Mouse (Mus musculus): ENCODE results near the gene Zbtb16. TPM values are rescaled to one million over a fixed set of nuclear protein-coding genes. Genes with fewer than 3 reads are reported as not detected.

Gene Zbtb16
- polyA plus RNA-seq, 1 experiment from 2014 or later, result 6.8 TPM

DNA sequence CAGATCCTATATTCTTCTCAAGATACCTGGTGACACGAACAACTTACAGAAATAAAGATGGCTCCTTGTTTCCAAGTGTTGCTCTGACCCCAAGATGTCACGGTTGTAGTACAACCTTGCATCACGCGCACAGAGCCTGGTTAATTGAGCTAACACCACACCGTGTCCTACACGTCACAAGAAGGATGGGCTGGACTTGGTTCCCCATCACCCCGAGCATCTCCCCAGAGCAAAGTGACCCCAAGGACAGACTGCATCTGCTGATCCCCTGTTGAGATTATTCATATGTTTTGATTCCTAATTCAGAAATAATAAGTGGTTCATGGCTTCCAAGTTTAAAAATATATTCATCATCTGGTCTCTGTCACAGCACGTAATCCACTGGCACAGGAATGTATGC is 62.3 kb downstream of the Zbtb16 start:
- H3K4me3 ChIP-seq, result no peak overlapping the region
- H3K4me1 ChIP-seq (replicated peaks), result no peaks in the 10 kb centered on the region
- H3K9me3 ChIP-seq, result no peaks in the 10 kb centered on the region
- 91% methylated on average over 8 of the region's 8 CpGs for WGBS
- ATAC-seq (ENCODE audit: low FRiP score, low read depth), result no peak
- H3K27ac ChIP-seq (replicated peaks), result no peak overlapping the region
- H3K9ac ChIP-seq, result no peak overlapping the region
- no peaks in the 10 kb centered on the region for H3K27me3 ChIP-seq
- no peak overlapping the region for H3K4me2 ChIP-seq
- no peaks in the 10 kb centered on the region for H3K36me3 ChIP-seq

GRCm38 (mm10) chr9:48773130-48773529 is 62.9 kb downstream of the Zbtb16 start:
- H3K4me3 ChIP-seq, result no peak overlapping the region
- no peaks in the 10 kb centered on the region for H3K36me3 ChIP-seq
- no peak overlapping the region for H3K27ac ChIP-seq (replicated peaks)
- no peak overlapping the region for H3K4me2 ChIP-seq
- no peaks in the 10 kb centered on the region for H3K4me1 ChIP-seq (replicated peaks)
- H3K27me3 ChIP-seq, result no peaks in the 10 kb centered on the region
- no peak overlapping the region for H3K9ac ChIP-seq
- ATAC-seq (ENCODE audit: low FRiP score, low read depth), result no peak
- 91% methylated on average over 6 of the region's 6 CpGs for WGBS
- H3K9me3 ChIP-seq, result no peaks in the 10 kb centered on the region

DNA sequence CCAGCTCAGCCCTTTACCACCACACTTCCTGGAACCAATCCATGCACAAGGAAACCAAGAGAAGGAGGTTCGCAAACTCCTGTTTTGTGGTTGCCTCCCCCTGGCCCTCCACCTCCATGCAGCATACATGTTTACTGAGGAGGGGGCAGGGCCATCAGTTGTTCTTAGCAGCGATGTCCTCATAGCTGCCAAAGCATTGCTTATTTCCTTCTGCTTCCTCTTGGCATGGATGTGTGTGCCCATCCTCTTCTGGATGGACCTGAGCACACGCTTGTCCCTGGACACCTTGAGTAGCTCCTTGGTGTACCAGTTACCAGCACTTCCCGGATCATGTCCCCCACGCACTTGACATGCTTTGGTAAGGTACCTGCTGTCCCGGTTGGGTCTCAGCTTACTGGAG is 64.5 kb downstream of the Zbtb16 start:
- Histone ChIP-seq H3K4me1 (replicated peaks) (no peaks in the 10 kb centered on the region), H3K9me3 (no peaks in the 10 kb centered on the region), H3K4me3 (no peak overlapping the region), H3K27me3 (no peaks in the 10 kb centered on the region), H3K4me2 (no peak overlapping the region), H3K27ac (replicated peaks) (no peak overlapping the region), H3K9ac (no peak overlapping the region), H3K36me3 (no peaks in the 10 kb centered on the region)
- WGBS, result 93% methylated on average over 6 of the region's 6 CpGs
- no peak for ATAC-seq (ENCODE audit: low FRiP score, low read depth)

DNA sequence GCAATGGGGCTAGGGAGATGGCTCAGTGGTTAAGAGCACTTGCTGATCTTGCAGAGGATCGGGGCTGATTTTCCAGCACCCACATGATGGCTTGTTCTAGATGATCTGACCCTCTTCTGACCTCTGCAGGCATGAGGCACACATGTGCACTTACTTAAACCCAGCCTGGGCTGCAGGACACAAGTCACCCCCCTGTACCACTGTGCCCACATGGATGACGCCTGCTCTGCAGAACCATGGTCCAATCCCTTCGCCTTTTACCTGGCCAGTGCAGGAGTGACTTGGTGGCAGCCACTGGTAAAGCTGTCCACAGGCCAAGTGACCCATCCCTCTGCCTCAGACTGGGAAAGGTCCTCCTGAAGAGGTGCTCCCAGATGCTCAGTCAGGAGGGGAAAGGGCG is 67.1 kb downstream of the Zbtb16 start:
- no peak overlapping the region for H3K27ac ChIP-seq (replicated peaks)
- no peak for ATAC-seq (ENCODE audit: low FRiP score, low read depth)
- no peak overlapping the region for H3K4me2 ChIP-seq
- no peaks in the 10 kb centered on the region for H3K9me3 ChIP-seq
- no peaks in the 10 kb centered on the region for H3K36me3 ChIP-seq
- H3K4me1 ChIP-seq (replicated peaks), result 0 out of 2 replicates have a peak, but pooled peaks cover 2% of the 10 kb centered on the region
- no peak overlapping the region for H3K4me3 ChIP-seq
- no peaks in the 10 kb centered on the region for H3K27me3 ChIP-seq
- no peak overlapping the region for H3K9ac ChIP-seq
- 92% methylated on average over 4 of the region's 4 CpGs for WGBS

- H3K27me3 ChIP-seq, result no peaks in the 10 kb centered on the region
- no peaks in the 10 kb centered on the region for H3K9me3 ChIP-seq
- no peak for ATAC-seq (ENCODE audit: low FRiP score, low read depth)
- H3K4me1 ChIP-seq (replicated peaks), result 0 out of 2 replicates have a peak, but pooled peaks cover 2% of the 10 kb centered on the region
- H3K27ac ChIP-seq (replicated peaks), result no peak overlapping the region
- 82% methylated on average over 20 of the region's 20 CpGs for WGBS
- no peak overlapping the region for H3K9ac ChIP-seq
- H3K4me2 ChIP-seq, result no peak overlapping the region
- no peak overlapping the region for H3K4me3 ChIP-seq
- no peaks in the 10 kb centered on the region for H3K36me3 ChIP-seq
Observed at GRCm38 (mm10) chr9:48767666-48768432, 68.2 kb downstream of the Zbtb16 start.

GRCm38 (mm10) chr9:48765927-48766326 is 70.1 kb downstream of the Zbtb16 start:
- Histone ChIP-seq H3K9me3 (no peaks in the 10 kb centered on the region), H3K9ac (no peak overlapping the region), H3K27me3 (no peaks in the 10 kb centered on the region), H3K4me2 (no peak overlapping the region), H3K36me3 (no peaks in the 10 kb centered on the region), H3K27ac (replicated peaks) (no peak overlapping the region), H3K4me3 (no peak overlapping the region), H3K4me1 (replicated peaks) (peaks cover 6% of the 10 kb centered on the region)
- ATAC-seq (ENCODE audit: low FRiP score, low read depth), result no peak

DNA sequence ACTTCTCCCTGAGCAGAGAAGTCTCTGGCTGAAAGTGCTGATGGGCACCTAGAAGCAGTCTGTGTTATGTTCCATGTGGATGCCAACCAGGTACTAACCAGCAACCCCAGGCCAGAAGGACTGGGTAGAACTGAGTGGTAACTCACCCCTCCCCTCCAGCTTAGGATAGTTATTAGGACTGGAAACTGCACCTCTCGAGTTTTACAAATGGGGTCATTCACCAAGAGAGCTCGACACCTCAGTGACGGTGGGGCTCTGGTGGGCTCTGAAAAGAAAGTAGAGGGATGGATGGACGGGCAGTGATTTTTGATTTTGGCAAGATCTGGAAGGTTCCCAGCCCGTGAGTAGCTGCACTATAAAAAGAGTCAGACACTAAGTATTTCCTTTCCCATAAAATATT is 71.7 kb downstream of the Zbtb16 start:
- Histone ChIP-seq H3K4me3 (no peak overlapping the region), H3K4me2 (no peak overlapping the region), H3K36me3 (no peaks in the 10 kb centered on the region), H3K9ac (no peak overlapping the region), H3K27ac (replicated peaks) (no peak overlapping the region), H3K27me3 (no peaks in the 10 kb centered on the region), H3K4me1 (replicated peaks) (peaks cover 18% of the 10 kb centered on the region), H3K9me3 (no peaks in the 10 kb centered on the region)
- 85% methylated on average over 5 of the region's 5 CpGs for WGBS
- no peak for ATAC-seq (ENCODE audit: low FRiP score, low read depth)

- WGBS, result 86% methylated on average over 14 of the region's 14 CpGs
- Histone ChIP-seq H3K4me2 (no peak overlapping the region), H3K9ac (no peak overlapping the region), H3K36me3 (no peaks in the 10 kb centered on the region), H3K9me3 (no peaks in the 10 kb centered on the region), H3K27me3 (no peaks in the 10 kb centered on the region), H3K4me1 (replicated peaks) (peaks cover 31% of the 10 kb centered on the region), H3K4me3 (no peak overlapping the region), H3K27ac (replicated peaks) (no peak overlapping the region)
- ATAC-seq (ENCODE audit: low FRiP score, low read depth), result no peak
Observed at GRCm38 (mm10) chr9:48761732-48762637, 74.0 kb downstream of the Zbtb16 start.

DNA sequence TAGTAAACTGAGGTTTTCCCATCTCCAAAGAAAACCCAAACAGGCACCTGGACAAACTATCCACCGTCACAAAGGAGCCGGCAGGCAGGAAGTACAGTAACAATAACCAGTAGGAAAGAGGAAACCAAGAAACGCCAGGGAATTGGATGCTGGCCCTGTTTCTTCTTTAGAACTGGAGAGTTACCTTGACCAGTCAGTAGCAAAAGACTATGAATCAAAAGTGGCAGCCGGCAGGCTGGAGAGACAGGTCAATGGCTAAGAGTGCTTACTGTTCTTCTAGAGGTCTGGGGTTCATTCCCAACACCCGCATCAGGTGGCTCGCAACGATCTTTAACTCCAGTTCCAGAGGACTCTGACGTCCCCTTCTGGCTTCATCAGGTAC is 74.9 kb downstream of the Zbtb16 start:
- Histone ChIP-seq H3K4me1 (replicated peaks) (peaks cover 37% of the 10 kb centered on the region), H3K27me3 (no peaks in the 10 kb centered on the region), H3K9me3 (no peaks in the 10 kb centered on the region), H3K27ac (replicated peaks) (0 out of 2 replicates have a peak overlapping the region, but pooled peaks have one; percentile 43), H3K9ac (no peak overlapping the region), H3K36me3 (no peaks in the 10 kb centered on the region), H3K4me3 (no peak overlapping the region), H3K4me2 (no peak overlapping the region)
- 77% methylated on average over 8 of the region's 8 CpGs for WGBS
- no peak for ATAC-seq (ENCODE audit: low FRiP score, low read depth)

DNA sequence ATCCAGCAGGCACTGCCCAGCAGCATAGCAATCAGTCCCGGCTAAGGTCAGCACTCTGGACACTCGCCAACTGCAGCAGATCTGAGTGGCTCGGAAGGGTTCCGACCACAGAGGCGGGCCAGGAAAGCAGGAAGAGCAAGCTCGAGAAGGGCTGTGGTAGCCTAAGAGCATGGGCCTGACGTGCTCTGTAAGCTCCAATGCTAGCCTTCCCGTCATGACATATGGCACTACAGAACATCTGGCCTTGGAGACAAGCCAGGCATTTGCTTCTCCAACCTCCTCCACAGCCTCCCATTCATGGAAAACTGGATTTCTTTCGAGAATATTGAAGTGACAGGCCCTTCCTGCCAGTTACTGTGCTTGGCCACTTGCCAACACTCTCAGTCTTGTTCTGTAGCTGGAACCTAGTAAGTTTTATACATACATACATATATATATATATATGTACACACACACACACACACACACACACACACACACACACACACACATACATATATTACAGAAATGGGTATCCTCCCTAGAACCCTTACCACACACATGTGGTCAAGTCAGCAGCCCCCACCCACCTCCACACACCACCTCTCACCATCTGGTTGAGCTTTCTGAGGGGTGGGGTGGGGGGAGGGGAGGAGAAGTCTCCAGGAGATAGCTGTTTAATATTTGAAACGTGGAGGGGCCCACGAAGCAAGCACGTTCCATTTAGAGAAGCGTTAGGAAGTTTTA is 75.4 kb downstream of the Zbtb16 start:
- ATAC-seq (ENCODE audit: low FRiP score, low read depth), result peak; percentile 72
- Histone ChIP-seq H3K27ac (replicated peaks) (peak overlapping the region; percentile 43), H3K9ac (no peak overlapping the region), H3K27me3 (no peaks in the 10 kb centered on the region), H3K4me1 (replicated peaks) (peaks cover 40% of the 10 kb centered on the region), H3K4me2 (no peak overlapping the region), H3K4me3 (no peak overlapping the region), H3K9me3 (no peaks in the 10 kb centered on the region), H3K36me3 (no peaks in the 10 kb centered on the region)
- WGBS, result 37% methylated on average over 13 of the region's 13 CpGs

- Histone ChIP-seq H3K4me2 (no peak overlapping the region), H3K27me3 (no peaks in the 10 kb centered on the region), H3K4me1 (replicated peaks) (peaks cover 42% of the 10 kb centered on the region), H3K9ac (no peak overlapping the region), H3K36me3 (no peaks in the 10 kb centered on the region), H3K4me3 (no peak overlapping the region), H3K9me3 (no peaks in the 10 kb centered on the region), H3K27ac (replicated peaks) (no peak overlapping the region)
- no peak for ATAC-seq (ENCODE audit: low FRiP score, low read depth)
- 89% methylated on average over 4 of the region's 4 CpGs for WGBS
Observed at GRCm38 (mm10) chr9:48759098-48759497, 76.9 kb downstream of the Zbtb16 start.

Data from hindbrain, embryonic 15.5 days (tissue).